Comparison of ENCODE assay signal across 8 mouse cellular contexts in the genomic region with DNA sequence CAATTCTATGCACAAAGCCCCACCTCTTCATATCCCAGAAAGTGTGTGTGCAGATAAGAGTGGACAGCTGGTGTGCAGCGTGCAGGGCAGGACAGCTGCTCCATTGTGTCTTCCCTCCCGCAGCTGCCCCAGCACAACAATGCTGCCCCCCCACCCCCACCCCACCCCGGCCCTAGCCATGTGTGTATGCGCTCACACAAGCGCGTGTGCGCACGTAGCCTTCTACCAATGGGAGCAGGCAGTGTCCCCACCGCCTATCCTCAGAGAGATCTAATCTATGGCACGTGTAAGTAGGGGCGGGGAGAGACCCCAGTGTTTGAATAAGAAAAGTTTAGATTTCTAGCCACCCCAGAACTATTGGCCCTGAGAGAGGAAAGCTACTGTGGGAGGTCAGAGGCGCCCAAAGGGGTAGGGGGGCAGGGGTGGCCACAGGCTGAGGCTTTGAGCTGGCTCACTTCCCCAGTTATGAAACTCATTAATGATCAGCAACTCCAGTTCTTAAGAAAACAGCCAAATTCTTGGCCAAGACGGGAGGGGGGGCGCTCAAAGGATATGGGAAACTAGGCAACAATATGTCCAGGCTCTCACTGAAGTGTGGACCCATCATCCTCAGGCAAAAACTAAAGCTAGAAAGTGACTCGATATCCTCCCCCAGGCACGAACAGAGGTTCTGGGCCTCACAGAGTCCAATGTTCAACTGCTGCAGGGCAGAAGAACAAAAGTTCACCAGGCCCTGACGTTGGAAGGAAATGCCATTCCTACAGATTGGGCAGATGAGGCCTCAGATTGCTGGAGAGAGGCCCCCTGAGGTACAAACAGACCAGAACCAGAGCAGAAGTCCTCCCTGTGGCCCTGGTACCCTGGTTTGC. TPM values are rescaled to one million over a fixed set of nuclear protein-coding genes. Genes with fewer than 3 reads are reported as not detected.
A peak's percentile ranks its signal among the peaks of the same experiment; 100 is the strongest.
DNase-seq lines count a peak whose midpoint lies in the region; ATAC-seq and TF ChIP-seq lines count a peak whose summit lies in the region.

No protein-coding gene starts in this region.

- no peak for TF ChIP-seq POLR2A in small intestine, adult 2 months (IDR thresholded peaks at IDR 0.05; ENCODE audit: low read depth, low read length)

- peak; percentile 20 for DNase-seq in limb, embryonic 11.5 days (ENCODE audit: low spot score)
- no peak for DNase-seq in limb, embryonic 10.5 days (ENCODE audit: low spot score)
- peak; percentile 67 for DNase-seq in hindbrain, embryonic 11.5 days (ENCODE audit: low spot score)
- DNase-seq in layer of hippocampus, adult 2 months (ENCODE audit: low spot score in 2 of 2): no peak
- no peak for DNase-seq in layer of hippocampus, postnatal 10 days (ENCODE audit: low spot score in 2 of 2)
- no peak for DNase-seq in MN1 (ENCODE audit: low spot score)

- no peak overlapping the region for H3K27ac ChIP-seq in limb, embryonic 11.5 days (replicated peaks; ENCODE audit: low read depth, low read length)
- H3K27ac ChIP-seq in limb, embryonic 10.5 days: no peak overlapping the region
- H3K27ac ChIP-seq in hindbrain, embryonic 11.5 days (ENCODE audit: low read depth, low read length): peak overlapping the region; percentile 39; the same call in 1 of the 2 replicates
- H3K27ac ChIP-seq in liver, embryonic 12.5 days: no peak overlapping the region
- peak overlapping the region; percentile 86 for H3K27ac ChIP-seq in small intestine, adult 2 months (ENCODE audit: insufficient read depth, low read depth, low read length)
- H3K27ac ChIP-seq in layer of hippocampus, adult 2 months: no peak overlapping the region; the same call in 1 of the 2 replicates

- ATAC-seq in limb, embryonic 11.5 days (ENCODE audit: insufficient number of reproducible peaks, low FRiP score, low TSS enrichment, low read depth): no peak
- peak; percentile 52 for ATAC-seq in hindbrain, embryonic 11.5 days (ENCODE audit: low FRiP score)
- ATAC-seq in liver, embryonic 12.5 days: no peak

- H3K36me3 ChIP-seq in limb, embryonic 11.5 days (ENCODE audit: control insufficient read depth, insufficient read depth, low read length): no peaks in the 10 kb centered on the region
- H3K36me3 ChIP-seq in limb, embryonic 10.5 days: 0 out of 2 replicates have a peak, but pooled peaks cover 3% of the 10 kb centered on the region
- peaks cover 17% of the 10 kb centered on the region for H3K36me3 ChIP-seq in hindbrain, embryonic 11.5 days (ENCODE audit: control insufficient read depth, insufficient read depth, low read length)
- peaks cover 3% of the 10 kb centered on the region; the same call in 1 of the 2 replicates for H3K36me3 ChIP-seq in liver, embryonic 12.5 days
- H3K36me3 ChIP-seq in small intestine, adult 2 months (ENCODE audit: control insufficient read depth, insufficient read depth, low read length): peaks cover 44% of the 10 kb centered on the region

- H3K4me3 ChIP-seq in limb, embryonic 11.5 days (ENCODE audit: low read depth, low read length): no peak overlapping the region
- no peak overlapping the region for H3K4me3 ChIP-seq in limb, embryonic 10.5 days
- H3K4me3 ChIP-seq in hindbrain, embryonic 11.5 days (ENCODE audit: low read depth, low read length): peak overlapping the region; percentile 83
- no peak overlapping the region for H3K4me3 ChIP-seq in liver, embryonic 12.5 days
- peak overlapping the region; percentile 51 for H3K4me3 ChIP-seq in small intestine, adult 2 months (ENCODE audit: low read depth, low read length)
- H3K4me3 ChIP-seq in layer of hippocampus, adult 2 months: no peak overlapping the region; the same call in 1 of the 2 replicates

- H3K4me1 ChIP-seq in limb, embryonic 11.5 days (ENCODE audit: control insufficient read depth, insufficient read depth, low read length): peaks cover 11% of the 10 kb centered on the region
- H3K4me1 ChIP-seq in limb, embryonic 10.5 days: peaks cover 37% of the 10 kb centered on the region
- H3K4me1 ChIP-seq in hindbrain, embryonic 11.5 days (replicated peaks; ENCODE audit: control insufficient read depth, insufficient read depth, low read length): peaks cover 20% of the 10 kb centered on the region
- H3K4me1 ChIP-seq in liver, embryonic 12.5 days: peaks cover 35% of the 10 kb centered on the region
- peaks cover 17% of the 10 kb centered on the region for H3K4me1 ChIP-seq in small intestine, adult 2 months (ENCODE audit: control insufficient read depth, insufficient read depth, insufficient read length, low read length)

- no peak overlapping the region for H3K9ac ChIP-seq in limb, embryonic 11.5 days (ENCODE audit: low read length)
- peak overlapping the region; percentile 86 for H3K9ac ChIP-seq in hindbrain, embryonic 11.5 days (ENCODE audit: low read depth, low read length)
- no peak overlapping the region for H3K9ac ChIP-seq in liver, embryonic 12.5 days

- no peak overlapping the region for H3K4me2 ChIP-seq in limb, embryonic 11.5 days (ENCODE audit: low read depth, severe bottlenecking)
- peak overlapping the region; percentile 92 for H3K4me2 ChIP-seq in hindbrain, embryonic 11.5 days (replicated peaks; ENCODE audit: low read depth, low read length)
- 0 out of 2 replicates have a peak overlapping the region, but pooled peaks have one; percentile 5 for H3K4me2 ChIP-seq in liver, embryonic 12.5 days

- no peaks in the 10 kb centered on the region for H3K9me3 ChIP-seq in limb, embryonic 11.5 days (ENCODE audit: control insufficient read depth, low read length)
- H3K9me3 ChIP-seq in limb, embryonic 10.5 days (replicated peaks): no peaks in the 10 kb centered on the region
- no peaks in the 10 kb centered on the region for H3K9me3 ChIP-seq in hindbrain, embryonic 11.5 days (ENCODE audit: control insufficient read depth, low read length)
- no peaks in the 10 kb centered on the region for H3K9me3 ChIP-seq in liver, embryonic 12.5 days (replicated peaks)

- 67% methylated on average over 17 of the region's 17 CpGs for WGBS in limb, embryonic 11.5 days
- WGBS in limb, embryonic 10.5 days: 68% methylated on average over 17 of the region's 17 CpGs
- WGBS in hindbrain, embryonic 11.5 days: 28% methylated on average over 17 of the region's 17 CpGs
- WGBS in liver, embryonic 12.5 days (ENCODE audit: insufficient replicate concordance): 41% methylated on average over 17 of the region's 17 CpGs
- 37% methylated on average over 17 of the region's 17 CpGs for WGBS in small intestine, adult 2 months

- H3K27me3 ChIP-seq in limb, embryonic 11.5 days (ENCODE audit: control insufficient read depth, insufficient read depth, low read length): peaks cover 45% of the 10 kb centered on the region
- peaks cover 66% of the 10 kb centered on the region for H3K27me3 ChIP-seq in limb, embryonic 10.5 days (ENCODE audit: low read depth, poor library complexity, severe bottlenecking)
- H3K27me3 ChIP-seq in hindbrain, embryonic 11.5 days (ENCODE audit: control insufficient read depth, insufficient read depth, low read length): 0 out of 2 replicates have a peak, but pooled peaks cover 3% of the 10 kb centered on the region
- peaks cover 80% of the 10 kb centered on the region for H3K27me3 ChIP-seq in liver, embryonic 12.5 days (replicated peaks)
- H3K27me3 ChIP-seq in small intestine, adult 2 months (ENCODE audit: control insufficient read depth, insufficient read depth, low read length): no peaks in the 10 kb centered on the region

- no peak for TF ChIP-seq CTCF in small intestine, adult 2 months (IDR thresholded peaks at IDR 0.05; ENCODE audit: extremely low read depth, insufficient read length, insufficient replicate concordance, low read depth, low read length)
- no peak for TF ChIP-seq CTCF in layer of hippocampus, adult 2 months (conservative IDR thresholded peaks at IDR 0.05)

RNA-seq across cellular contexts. Expression of a gene that starts 4.5 kb away (rescaled TPM):
- 2.9 and 3.3 TPM in 2 replicates for polyA plus RNA-seq in limb, embryonic 11.5 days (2014; fragmentation: Nextera tagmentation; extraction: Ambion mirVana)
- polyA plus RNA-seq in limb, embryonic 10.5 days (2016; fragmentation: Nextera tagmentation; extraction: Ambion mirVana): 1.8 and 3.0 TPM in 2 replicates
- polyA plus RNA-seq in hindbrain, embryonic 11.5 days (2014; fragmentation: Nextera tagmentation; extraction: Ambion mirVana): 59.6 and 64.3 TPM in 2 replicates
- 1.5 and 1.7 TPM in 2 replicates for polyA plus RNA-seq in liver, embryonic 12.5 days (2016; fragmentation: Nextera tagmentation; extraction: Ambion mirVana)
- polyA plus RNA-seq in small intestine, adult 2 months (2012; rRNA removed): 22.4 and 52.5 TPM in 2 replicates
- 10 to 100 TPM in 1 of 2 experiments, 1 to 10 TPM in 1; 8.8 to 14.0 TPM for total RNA-seq in layer of hippocampus, adult 2 months (2021)
- 10 to 100 TPM; 14.0 to 20.9 TPM for total RNA-seq in layer of hippocampus, postnatal 10 days (2021)

RNA-seq across cellular contexts. Expression of a gene that starts 23.8 kb away (rescaled TPM):
- polyA plus RNA-seq in limb, embryonic 11.5 days (2014; fragmentation: Nextera tagmentation; extraction: Ambion mirVana): 27.2 and 29.1 TPM in 2 replicates
- polyA plus RNA-seq in limb, embryonic 10.5 days (2016; fragmentation: Nextera tagmentation; extraction: Ambion mirVana): 22.2 and 27.6 TPM in 2 replicates
- polyA plus RNA-seq in hindbrain, embryonic 11.5 days (2014; fragmentation: Nextera tagmentation; extraction: Ambion mirVana): 34.7 and 35.8 TPM in 2 replicates
- polyA plus RNA-seq in liver, embryonic 12.5 days (2016; fragmentation: Nextera tagmentation; extraction: Ambion mirVana): 8.6 and 8.9 TPM in 2 replicates
- 5.3 and 7.6 TPM in 2 replicates for polyA plus RNA-seq in small intestine, adult 2 months (2012; rRNA removed)
- 10 to 100 TPM; 49.0 to 49.2 TPM for total RNA-seq in layer of hippocampus, adult 2 months (2021)
- 10 to 100 TPM; 33.4 to 36.4 TPM for total RNA-seq in layer of hippocampus, postnatal 10 days (2021)

Comparison
In these comparisons a context has a peak if more than half of its experiments do, and no peak if none do; other contexts are left out.
1. DNase-seq: peak in limb, embryonic 11.5 days (single experiment) and hindbrain, embryonic 11.5 days (single experiment); none in limb, embryonic 10.5 days (single experiment), layer of hippocampus, adult 2 months (0 of 2), layer of hippocampus, postnatal 10 days (0 of 2) and MN1 (single experiment).
2. H3K27ac ChIP-seq: peak in hindbrain, embryonic 11.5 days (single experiment) and small intestine, adult 2 months (single experiment); none in limb, embryonic 11.5 days (single experiment), limb, embryonic 10.5 days (single experiment), liver, embryonic 12.5 days (single experiment) and layer of hippocampus, adult 2 months (single experiment).
3. H3K4me3 ChIP-seq: peak in hindbrain, embryonic 11.5 days (single experiment) and small intestine, adult 2 months (single experiment); none in limb, embryonic 11.5 days (single experiment), limb, embryonic 10.5 days (single experiment), liver, embryonic 12.5 days (single experiment) and layer of hippocampus, adult 2 months (single experiment).